Mouse (Mus musculus): ENCODE results near the gene Kat6b. TPM values are rescaled to one million over a fixed set of nuclear protein-coding genes. Genes with fewer than 3 reads are reported as not detected.

Gene Kat6b
- polyA plus RNA-seq, 1 experiment from 2014 or later = 16.1 TPM

DNA sequence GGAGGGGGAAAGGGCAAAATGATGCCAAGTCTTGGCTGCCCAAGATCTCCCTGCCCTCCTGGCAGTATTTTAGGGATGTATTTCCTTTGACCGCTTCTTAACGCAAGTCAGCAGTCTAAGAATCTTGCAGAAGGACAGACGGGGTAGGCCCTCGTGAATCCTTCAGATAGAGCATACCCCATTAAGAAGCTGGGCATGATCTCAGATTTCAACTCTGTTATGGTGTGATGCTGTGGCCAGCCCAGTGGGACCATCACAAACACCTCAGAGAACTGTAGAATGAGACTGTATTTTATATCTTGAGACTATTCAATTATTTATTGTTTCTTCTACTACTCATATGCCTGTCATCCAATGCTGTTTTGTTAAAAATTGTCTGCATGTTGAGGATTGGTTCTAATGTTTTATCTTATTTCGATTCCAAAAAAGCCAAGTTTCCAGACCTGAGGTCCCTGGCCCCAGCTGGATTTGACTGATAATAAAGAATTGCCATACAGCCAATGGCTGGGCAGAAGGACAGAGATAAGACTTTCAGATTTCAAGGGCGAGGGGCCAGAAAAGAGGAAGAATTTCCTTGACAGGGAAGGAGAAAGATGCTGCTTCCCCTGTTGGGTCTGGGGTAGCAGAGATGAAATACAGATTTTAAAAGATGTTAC is 67.8 kb downstream of the Kat6b start:
- Histone ChIP-seq H3K4me3 (replicated peaks) (no peak overlapping the region), H3K4me1 (peaks cover 52% of the 10 kb centered on the region), H3K4me2 (no peak overlapping the region), H3K36me3 (no peaks in the 10 kb centered on the region), H3K27me3 (replicated peaks) (no peaks in the 10 kb centered on the region), H3K9ac (replicated peaks) (no peak overlapping the region), H3K27ac (replicated peaks) (no peak overlapping the region), H3K9me3 (replicated peaks) (no peaks in the 10 kb centered on the region)
- WGBS = 83% methylated on average over 6 of the region's 6 CpGs
- no peak for ATAC-seq (ENCODE audit: low FRiP score)

DNA sequence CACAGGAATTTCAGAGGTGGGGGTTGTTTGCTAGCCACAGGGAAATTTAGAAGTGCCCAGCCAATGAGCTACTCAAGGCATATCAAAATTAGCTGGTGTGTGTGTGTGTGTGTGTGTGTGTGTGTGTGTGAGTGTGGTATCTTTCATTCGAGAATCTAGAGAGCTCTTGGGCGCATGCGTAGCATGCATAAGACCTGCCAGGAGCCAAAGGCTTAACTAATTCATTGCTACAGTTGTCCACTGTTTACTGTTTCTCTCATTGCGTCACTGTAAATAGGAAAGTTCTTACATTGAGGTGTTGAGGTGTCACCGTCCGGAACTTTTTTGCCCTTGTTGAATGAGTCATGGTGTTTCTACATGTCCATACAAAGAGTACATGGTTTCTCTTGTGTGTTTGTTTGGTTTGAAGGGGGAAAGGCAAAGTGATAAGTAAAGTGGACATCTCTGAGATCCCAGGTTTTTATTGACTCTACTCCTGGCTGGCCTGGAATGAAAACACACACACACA is 68.4 kb downstream of the Kat6b start:
- no peak overlapping the region for H3K9ac ChIP-seq (replicated peaks)
- H3K36me3 ChIP-seq = no peaks in the 10 kb centered on the region
- no peak for ATAC-seq (ENCODE audit: low FRiP score)
- H3K4me2 ChIP-seq = no peak overlapping the region
- 88% methylated on average over 6 of the region's 6 CpGs for WGBS
- no peak overlapping the region for H3K27ac ChIP-seq (replicated peaks)
- H3K4me3 ChIP-seq (replicated peaks) = no peak overlapping the region
- no peaks in the 10 kb centered on the region for H3K9me3 ChIP-seq (replicated peaks)
- H3K4me1 ChIP-seq = peaks cover 53% of the 10 kb centered on the region
- H3K27me3 ChIP-seq (replicated peaks) = no peaks in the 10 kb centered on the region

DNA sequence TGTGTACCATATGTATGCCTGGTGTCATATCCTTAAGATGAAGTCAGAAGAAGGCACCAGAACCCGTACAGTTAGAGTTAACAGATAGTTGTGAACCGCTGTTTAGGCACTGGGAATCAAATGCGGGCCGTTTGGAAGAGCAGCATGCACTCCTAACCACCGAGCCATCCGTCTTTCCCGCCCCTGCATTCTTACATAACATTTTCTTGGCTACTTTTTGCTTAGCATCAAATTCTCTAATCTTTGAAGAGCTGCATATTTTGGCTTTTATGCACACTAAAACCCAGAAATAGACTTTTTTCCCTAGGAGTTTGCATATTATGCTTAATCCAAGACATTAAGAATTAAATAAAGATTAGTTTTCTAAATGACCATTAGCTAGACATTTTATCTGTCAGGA is 69.3 kb downstream of the Kat6b start:
- Histone ChIP-seq H3K9ac (replicated peaks) (no peak overlapping the region), H3K27me3 (replicated peaks) (no peaks in the 10 kb centered on the region), H3K4me3 (replicated peaks) (no peak overlapping the region), H3K27ac (replicated peaks) (no peak overlapping the region), H3K4me2 (no peak overlapping the region), H3K36me3 (no peaks in the 10 kb centered on the region), H3K9me3 (replicated peaks) (no peaks in the 10 kb centered on the region), H3K4me1 (peaks cover 57% of the 10 kb centered on the region)
- no peak for ATAC-seq (ENCODE audit: low FRiP score)
- WGBS = 82% methylated on average over 7 of the region's 7 CpGs

DNA sequence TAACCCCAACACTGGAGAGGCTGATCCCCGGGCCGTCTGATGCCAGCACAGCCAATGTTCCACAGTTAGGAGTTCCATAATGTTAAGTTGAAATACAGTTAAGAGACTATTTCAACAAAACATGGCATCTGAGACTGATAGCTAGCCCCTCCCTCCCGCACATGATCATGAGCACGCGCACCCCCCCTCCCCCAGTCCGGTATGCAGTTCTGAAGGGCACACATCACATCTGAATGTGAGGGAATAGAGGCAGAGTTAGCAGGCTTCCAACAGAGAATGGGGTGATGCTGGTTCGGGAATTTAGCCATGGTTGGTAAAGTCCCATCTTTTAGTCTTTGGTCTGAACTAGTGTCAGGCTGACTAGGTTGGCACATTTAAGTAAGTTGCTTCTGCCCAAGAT is 70.4 kb downstream of the Kat6b start:
- H3K4me2 ChIP-seq = no peak overlapping the region
- no peak for ATAC-seq (ENCODE audit: low FRiP score)
- H3K4me3 ChIP-seq (replicated peaks) = no peak overlapping the region
- no peaks in the 10 kb centered on the region for H3K9me3 ChIP-seq (replicated peaks)
- no peak overlapping the region for H3K9ac ChIP-seq (replicated peaks)
- 91% methylated on average over 7 of the region's 7 CpGs for WGBS
- H3K27ac ChIP-seq (replicated peaks) = no peak overlapping the region
- no peaks in the 10 kb centered on the region for H3K36me3 ChIP-seq
- no peaks in the 10 kb centered on the region for H3K27me3 ChIP-seq (replicated peaks)
- peaks cover 57% of the 10 kb centered on the region for H3K4me1 ChIP-seq

DNA sequence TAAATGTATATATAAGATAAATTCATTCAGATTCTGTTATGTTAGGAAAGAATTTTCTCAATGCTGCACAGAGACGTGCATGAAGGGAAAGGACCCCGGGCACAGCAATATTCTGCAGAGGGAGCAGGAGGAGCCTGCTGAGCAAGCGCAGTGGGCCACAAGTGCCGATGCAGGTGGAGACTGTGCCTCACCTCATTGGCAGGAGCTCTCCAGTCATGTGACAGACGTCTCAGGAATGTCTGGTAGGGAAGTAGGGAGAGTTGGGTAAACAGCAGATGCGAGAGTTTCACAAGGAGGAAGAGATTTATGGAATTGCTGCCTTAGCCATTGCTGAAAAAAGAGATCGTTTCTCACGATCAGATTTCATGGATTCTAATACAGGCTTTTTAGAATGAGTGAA is 71.7 kb downstream of the Kat6b start:
- H3K4me1 ChIP-seq = peaks cover 45% of the 10 kb centered on the region
- H3K4me2 ChIP-seq = no peak overlapping the region

DNA sequence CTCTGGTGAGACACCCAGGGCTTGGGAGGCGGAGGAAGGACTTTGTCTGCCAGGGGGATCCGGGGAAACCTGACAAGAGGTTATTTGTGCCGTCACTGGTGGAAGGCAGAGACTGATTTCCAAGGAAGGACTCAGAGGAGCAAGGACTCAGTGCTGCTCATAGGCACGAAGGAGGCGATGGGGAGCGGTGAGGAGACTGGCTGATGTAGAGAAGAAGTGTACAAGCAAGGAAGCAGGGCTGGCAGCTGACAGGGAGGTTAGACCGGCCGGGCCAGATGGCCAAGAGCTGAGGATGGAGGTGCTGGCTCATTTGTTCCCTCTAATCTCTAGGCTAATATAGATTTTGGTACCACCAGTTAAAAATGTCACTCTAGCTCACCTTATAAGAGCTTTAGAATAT is 72.8 kb downstream of the Kat6b start:
- WGBS = 81% methylated on average over 8 of the region's 8 CpGs
- ATAC-seq (ENCODE audit: low FRiP score) = no peak
- H3K27ac ChIP-seq (replicated peaks) = no peak overlapping the region
- H3K36me3 ChIP-seq = no peaks in the 10 kb centered on the region
- H3K4me1 ChIP-seq = peaks cover 44% of the 10 kb centered on the region
- H3K27me3 ChIP-seq (replicated peaks) = no peaks in the 10 kb centered on the region
- no peak overlapping the region for H3K4me3 ChIP-seq (replicated peaks)
- H3K9me3 ChIP-seq (replicated peaks) = no peaks in the 10 kb centered on the region
- H3K9ac ChIP-seq (replicated peaks) = no peak overlapping the region
- H3K4me2 ChIP-seq = no peak overlapping the region

More for the DNA sequence above, 71.7 kb downstream of the Kat6b start:
- Histone ChIP-seq H3K27ac (replicated peaks) (no peak overlapping the region), H3K36me3 (no peaks in the 10 kb centered on the region), H3K9ac (replicated peaks) (no peak overlapping the region), H3K27me3 (replicated peaks) (no peaks in the 10 kb centered on the region), H3K4me3 (replicated peaks) (no peak overlapping the region), H3K9me3 (replicated peaks) (no peaks in the 10 kb centered on the region)
- 50% methylated on average over 8 of the region's 8 CpGs for WGBS
- 0 out of 2 replicates have a peak, but pooled peaks have one; percentile 46 for ATAC-seq (ENCODE audit: low FRiP score)

DNA sequence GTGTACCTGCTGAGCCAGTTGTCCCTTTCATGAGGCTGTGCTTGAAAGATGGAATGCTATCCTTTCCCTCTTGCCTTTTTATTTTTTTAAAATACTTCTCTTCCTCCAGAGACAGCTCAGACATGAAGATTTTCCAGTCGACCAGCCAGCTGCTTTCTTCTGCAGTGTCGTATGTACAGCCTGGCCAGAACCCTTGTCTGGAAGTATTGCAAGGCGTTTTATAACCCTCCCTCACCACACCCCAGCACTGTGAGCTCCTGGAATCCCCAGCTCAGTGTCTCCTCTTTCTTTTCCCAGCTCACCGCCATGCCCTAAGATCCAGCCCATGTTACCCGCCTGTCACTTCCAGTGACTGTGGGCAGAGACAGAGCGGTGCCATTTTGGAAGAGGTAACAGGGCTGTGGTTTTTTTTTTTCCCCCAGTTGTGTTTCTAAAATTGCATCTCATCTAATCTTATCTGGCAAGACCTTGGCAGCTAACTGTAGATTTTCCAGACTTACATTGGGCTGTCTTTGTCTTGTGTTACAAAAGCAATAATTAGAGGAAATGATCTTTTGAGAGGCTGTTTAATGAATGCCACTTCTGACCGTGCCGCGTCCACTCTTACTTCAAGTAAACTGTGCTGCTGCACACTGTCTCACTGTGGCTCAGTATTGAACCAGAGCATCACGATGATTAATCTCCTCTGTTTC is 77.4 kb downstream of the Kat6b start:
- no peak overlapping the region for H3K4me2 ChIP-seq
- peaks cover 40% of the 10 kb centered on the region for H3K4me1 ChIP-seq
- no peak overlapping the region for H3K9ac ChIP-seq (replicated peaks)
- ATAC-seq (ENCODE audit: low FRiP score) = no peak
- no peak overlapping the region for H3K4me3 ChIP-seq (replicated peaks)
- H3K36me3 ChIP-seq = no peaks in the 10 kb centered on the region
- WGBS = 48% methylated on average over 10 of the region's 10 CpGs
- H3K9me3 ChIP-seq (replicated peaks) = no peaks in the 10 kb centered on the region
- H3K27me3 ChIP-seq (replicated peaks) = no peaks in the 10 kb centered on the region
- H3K27ac ChIP-seq (replicated peaks) = 0 out of 2 replicates have a peak overlapping the region, but pooled peaks have one; percentile 23

DNA sequence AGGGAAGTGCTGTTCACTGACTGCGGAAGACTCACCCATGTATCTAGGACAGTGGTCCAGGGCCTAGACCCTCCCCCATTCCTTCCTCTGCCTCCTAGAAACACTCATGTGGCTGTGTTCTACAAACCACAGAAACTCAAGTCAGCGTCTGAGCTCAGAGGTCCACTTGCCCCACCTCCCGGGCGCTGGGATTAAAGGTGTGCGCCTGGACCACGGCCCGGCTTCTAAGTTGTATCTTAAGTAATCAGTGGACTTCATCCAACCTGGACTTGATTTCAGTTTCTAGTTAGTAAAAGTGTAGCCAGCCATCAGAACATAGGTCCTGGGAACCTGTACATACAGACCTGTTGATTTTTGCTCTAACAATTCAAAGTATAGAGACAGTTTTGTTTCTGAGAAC is 78.2 kb downstream of the Kat6b start:
- no peaks in the 10 kb centered on the region for H3K27me3 ChIP-seq (replicated peaks)
- no peak overlapping the region for H3K9ac ChIP-seq (replicated peaks)
- no peak for ATAC-seq (ENCODE audit: low FRiP score)
- H3K9me3 ChIP-seq (replicated peaks) = no peaks in the 10 kb centered on the region
- no peaks in the 10 kb centered on the region for H3K36me3 ChIP-seq
- no peak overlapping the region for H3K4me3 ChIP-seq (replicated peaks)
- WGBS = 88% methylated on average over 7 of the region's 7 CpGs
- no peak overlapping the region for H3K4me2 ChIP-seq
- H3K27ac ChIP-seq (replicated peaks) = no peak overlapping the region
- peaks cover 34% of the 10 kb centered on the region for H3K4me1 ChIP-seq

DNA sequence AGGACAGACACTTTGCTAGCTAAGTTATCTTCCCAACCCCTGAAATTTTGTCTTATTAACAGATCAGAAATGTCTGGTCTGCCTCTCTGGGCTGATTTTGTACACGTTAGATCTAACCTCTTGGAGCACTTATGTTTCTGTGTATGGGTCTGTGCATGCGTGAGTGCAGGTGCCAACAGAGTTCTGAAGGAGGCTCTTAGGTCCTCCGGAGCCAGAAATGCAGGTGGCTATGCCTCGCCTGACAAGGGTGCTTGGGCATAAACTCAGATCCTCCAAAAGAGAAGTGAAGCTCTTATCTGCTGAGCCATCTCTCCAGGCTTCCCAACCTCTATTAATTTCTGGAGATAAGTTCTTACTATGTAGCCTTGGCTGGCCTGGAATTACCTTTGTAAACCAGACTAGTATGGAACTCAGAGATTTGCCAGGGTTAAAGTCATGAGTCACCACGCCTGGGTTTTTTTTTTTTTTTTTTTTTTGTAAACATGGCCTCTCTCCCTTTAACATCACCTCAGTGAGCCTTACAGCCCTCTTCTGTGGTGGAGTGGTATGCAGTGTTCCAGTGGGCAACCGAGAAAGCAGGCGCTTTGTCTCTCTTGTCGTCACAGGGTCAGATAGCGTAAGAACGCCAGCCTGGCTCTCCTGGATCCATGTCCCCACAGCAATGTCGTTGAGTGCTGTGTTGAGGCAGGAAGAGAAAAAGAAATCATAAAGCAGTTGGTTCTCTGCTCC is 79.4 kb downstream of the Kat6b start:
- Histone ChIP-seq H3K27me3 (replicated peaks) (no peaks in the 10 kb centered on the region), H3K27ac (replicated peaks) (no peak overlapping the region), H3K4me1 (peaks cover 25% of the 10 kb centered on the region), H3K9me3 (replicated peaks) (no peaks in the 10 kb centered on the region), H3K9ac (replicated peaks) (no peak overlapping the region), H3K4me3 (replicated peaks) (no peak overlapping the region), H3K4me2 (no peak overlapping the region), H3K36me3 (no peaks in the 10 kb centered on the region)
- WGBS = 91% methylated on average over 11 of the region's 11 CpGs
- ATAC-seq (ENCODE audit: low FRiP score) = no peak

DNA sequence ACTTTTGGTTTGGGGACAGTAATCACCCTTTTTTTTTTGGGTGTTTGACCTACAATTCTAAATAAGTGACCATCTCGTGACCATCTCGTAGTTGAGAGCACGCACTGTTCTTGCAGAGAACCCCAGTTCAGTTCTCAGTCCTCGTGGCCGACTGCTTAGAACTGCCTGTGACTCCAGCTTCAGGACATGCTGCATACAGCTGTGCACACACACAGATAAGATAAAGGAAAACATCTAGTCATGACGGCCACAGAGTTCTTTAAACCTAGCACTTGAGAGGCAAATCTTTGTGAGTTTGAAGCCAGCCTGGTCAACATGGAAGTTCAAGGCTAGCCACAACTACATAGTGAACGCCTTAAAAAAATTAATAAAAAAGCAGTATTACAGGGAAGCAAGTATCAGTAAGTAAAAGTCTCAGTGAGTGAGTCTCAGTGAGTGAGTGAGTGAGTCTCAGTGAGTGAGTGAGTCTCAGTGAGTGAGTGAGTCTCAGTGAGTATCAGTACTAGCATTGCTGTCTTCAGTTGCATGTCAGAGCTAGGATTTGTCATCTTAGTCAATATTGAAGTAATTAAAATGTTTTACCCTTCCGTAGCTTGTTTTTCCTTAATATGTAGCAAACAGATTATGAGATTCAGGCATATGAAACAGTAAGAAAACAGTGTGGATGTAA is 80.3 kb downstream of the Kat6b start:
- Histone ChIP-seq H3K4me1 (peaks cover 17% of the 10 kb centered on the region), H3K4me2 (no peak overlapping the region)
- WGBS = 94% methylated on average over 8 of the region's 8 CpGs

DNA sequence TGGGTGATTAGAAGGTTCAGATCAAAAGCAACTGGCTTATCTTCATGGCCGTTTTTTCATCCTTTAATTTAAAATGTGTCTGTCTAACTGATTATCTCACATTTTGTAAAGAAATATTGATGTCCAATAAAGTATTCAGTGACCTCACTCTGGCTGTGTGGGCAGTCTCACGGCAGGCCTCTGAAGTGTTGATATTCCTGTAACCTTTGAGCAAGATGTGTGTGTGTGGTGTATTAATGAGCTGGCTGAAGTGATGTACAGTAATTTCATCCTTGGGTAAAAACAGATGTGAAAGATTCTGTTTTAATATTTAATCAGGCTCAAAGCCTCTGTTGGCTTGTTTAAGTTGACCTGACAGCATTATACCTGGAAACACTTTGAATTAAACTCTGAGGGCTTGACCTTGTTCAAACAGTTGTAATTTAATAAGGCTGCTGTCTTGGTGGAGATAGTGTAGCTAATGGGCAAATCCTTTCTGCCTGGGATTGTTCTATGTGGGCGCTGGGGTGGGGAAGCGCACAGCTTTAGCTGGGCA is 82.4 kb downstream of the Kat6b start:
- 78% methylated on average over 4 of the region's 4 CpGs for WGBS
- no peak for ATAC-seq (ENCODE audit: low FRiP score)
- no peak overlapping the region for H3K27ac ChIP-seq (replicated peaks)

More for the DNA sequence above, 80.3 kb downstream of the Kat6b start:
- Histone ChIP-seq H3K36me3 (no peaks in the 10 kb centered on the region), H3K4me3 (replicated peaks) (no peak overlapping the region), H3K9ac (replicated peaks) (no peak overlapping the region), H3K27ac (replicated peaks) (no peak overlapping the region), H3K9me3 (replicated peaks) (no peaks in the 10 kb centered on the region), H3K27me3 (replicated peaks) (no peaks in the 10 kb centered on the region)
- no peak for ATAC-seq (ENCODE audit: low FRiP score)

More for the DNA sequence above, 82.4 kb downstream of the Kat6b start:
- Histone ChIP-seq H3K36me3 (no peaks in the 10 kb centered on the region), H3K27me3 (replicated peaks) (no peaks in the 10 kb centered on the region), H3K9ac (replicated peaks) (no peak overlapping the region), H3K4me3 (replicated peaks) (no peak overlapping the region), H3K4me2 (no peak overlapping the region), H3K4me1 (peaks cover 23% of the 10 kb centered on the region), H3K9me3 (replicated peaks) (no peaks in the 10 kb centered on the region)
